Mouse (Mus musculus): ENCODE measurements around the gene Akap8. TPM values are rescaled to one million over a fixed set of nuclear protein-coding genes. Genes with fewer than 3 reads are reported as not detected.

Akap8 gene
- polyA plus RNA-seq, 3 experiments from 2014 or later = 122 to 190 (median 146) TPM

DNA sequence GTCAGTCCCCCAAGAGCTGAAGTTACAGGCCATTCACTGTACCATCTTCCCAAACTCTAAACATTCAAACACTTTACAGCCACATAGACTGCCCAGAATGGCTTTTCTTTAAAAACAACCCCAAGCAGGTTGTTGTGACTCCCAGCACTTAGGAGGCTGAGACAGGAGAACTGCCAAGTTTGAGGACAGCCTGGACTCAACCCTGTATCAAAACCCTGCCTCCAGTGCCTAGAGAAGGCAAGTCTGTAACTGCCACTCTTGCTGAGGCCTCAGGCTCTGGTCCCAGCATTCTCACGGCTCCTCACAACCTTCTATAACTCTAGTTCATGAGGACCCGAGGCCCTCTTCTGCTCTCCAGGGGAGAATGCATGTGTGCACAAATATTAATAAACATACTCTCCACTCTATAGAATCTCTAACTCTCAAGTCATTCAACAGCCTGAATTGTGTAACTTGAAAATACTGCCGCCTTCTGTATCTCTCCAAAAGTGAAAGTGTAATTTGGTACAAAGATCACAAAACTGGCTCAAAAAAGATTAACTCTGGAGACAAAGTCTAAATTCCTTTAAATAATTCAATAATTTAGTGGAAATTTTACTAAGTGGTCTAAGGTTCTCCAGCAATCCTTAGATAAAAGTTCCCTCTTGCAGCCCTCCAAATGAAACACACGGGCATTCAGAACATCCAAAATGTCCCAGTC, 39.3 kb downstream of the Akap8 start:
- ATAC-seq = no peak

DNA sequence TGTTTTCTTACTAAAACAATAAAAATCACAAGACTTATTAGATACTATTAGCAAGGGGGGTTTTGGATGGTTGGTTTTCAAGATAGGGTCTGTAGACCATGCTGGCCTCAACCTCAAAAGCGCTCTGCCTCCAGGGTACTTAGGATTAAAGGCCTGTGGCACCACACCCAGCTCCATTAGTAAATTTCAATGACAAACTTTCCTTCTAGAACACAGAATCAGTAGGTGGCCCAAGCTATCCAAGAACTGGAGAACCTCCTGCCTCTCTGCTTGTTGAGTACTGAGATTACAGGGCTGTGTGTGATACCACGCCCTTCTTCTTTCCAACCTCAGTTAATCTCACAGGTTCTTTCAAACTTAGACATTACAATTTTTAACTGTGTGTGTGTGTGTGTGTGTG, 39.9 kb downstream of the Akap8 start:
- ATAC-seq = no peak

DNA sequence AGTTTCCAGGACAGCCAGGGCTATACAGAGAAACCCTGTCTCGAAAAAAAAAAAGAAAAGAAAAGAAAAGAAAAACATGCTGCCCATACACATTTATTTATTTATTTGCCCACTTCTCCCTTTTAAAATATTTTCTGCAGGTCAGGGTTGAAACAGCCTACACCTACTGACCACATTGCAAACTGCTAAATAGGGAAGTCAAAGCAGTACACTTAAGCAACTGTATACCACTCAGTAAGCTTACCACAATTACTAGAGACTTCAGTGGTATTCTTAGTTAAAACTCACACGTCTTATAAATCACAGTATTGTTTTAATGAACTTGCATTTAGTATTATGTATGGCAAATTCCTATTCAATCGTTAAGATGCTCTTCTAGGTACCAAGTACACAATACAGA, 40.5 kb downstream of the Akap8 start:
- ATAC-seq = no peak

DNA sequence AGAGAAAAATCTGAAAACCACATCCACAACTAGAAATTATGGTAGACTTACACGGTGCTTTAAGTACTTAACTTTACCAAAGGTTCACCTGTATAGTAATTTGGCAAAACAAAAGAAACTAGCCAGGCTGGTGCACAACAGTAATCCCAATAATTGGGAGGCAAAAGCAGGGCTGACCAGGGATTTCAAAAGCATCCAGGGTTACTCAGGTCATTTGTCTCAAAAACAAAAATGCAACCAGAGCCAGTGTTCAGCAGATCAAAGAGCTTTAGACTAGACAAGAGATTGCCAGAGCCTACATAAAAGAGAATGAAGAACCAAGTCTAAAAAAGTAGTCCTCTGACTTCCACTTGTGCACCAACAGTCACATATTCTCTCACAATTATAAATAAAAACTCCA, 43.8 kb downstream of the Akap8 start:
- no peak for ATAC-seq

DNA sequence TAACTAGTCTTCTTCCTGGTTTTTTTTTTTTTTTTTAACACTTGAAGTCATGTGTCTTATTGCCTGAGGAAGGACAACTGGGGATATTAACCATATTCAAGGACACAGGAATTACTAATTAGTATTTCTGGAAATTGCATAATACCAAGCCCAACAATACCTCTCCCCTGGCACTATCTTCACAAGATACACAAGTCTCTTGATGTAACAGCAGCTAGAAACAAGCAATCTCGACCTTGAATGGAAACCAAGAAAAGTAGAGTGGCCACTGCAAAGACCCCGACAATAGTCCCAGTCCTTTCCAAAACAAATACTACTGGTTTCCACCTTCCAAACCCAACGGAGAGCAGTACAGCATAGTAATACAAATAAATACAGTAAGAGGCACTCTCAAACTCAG, 45.5 kb downstream of the Akap8 start:
- no peak for ATAC-seq

DNA sequence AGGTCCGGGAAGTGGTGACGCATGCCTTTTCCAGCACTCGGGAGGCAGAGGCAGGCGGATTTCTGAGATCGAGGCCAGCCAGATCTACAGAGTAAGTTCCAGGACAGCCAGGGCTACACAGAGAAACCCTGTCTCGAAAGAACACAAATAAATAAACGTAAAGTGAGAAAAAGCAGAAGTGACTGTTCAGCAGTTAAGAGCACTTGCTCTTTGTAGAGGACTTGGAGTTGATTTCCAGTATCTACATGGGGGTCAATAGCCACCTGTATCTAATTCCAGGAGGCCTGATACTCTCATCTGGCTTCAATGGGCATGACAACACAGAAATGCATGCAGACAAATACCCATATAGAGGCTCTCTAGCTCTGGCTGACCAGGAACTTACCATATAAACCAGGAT, 51.9 kb downstream of the Akap8 start:
- ATAC-seq = no peak

DNA sequence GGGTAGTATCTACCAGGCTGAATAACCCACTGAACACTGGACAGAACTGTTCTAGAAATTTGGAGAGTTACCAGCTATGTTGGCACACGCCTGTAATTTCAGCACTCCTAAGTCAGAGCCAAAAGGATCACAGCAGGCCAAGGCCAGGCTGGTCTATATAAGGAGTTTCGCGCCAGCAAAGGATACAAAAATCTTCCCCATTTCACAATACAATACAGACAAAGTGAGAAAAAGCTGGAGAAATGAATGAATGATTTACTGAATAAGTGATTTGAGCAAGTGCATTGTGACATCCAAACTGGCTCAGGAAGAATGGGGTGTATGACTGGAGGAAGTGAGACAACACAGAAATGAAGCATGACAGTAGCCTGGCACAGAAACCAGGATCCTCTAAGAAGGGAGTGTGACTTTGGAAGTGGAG, 52.5 kb downstream of the Akap8 start:
- no peak for ATAC-seq

DNA sequence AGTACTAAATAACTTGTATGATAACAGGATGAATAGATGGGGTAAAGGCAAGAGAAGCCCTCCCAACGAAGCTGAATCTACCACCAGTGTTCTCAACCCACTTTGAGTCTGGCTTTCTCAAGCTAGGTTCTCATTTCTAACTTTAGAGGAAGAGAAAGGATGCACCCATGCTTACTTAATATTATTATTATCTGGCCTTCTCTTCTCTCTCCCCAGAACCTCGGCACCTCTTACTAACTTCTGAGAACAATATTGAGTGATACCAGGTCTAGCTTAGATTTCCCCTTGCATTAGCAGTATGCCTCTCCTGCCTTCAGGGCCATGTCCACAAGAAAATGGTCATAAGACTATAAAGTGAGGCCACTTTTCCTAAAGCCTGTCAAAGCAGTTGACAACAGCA, 52.9 kb downstream of the Akap8 start:
- ATAC-seq = no peak

DNA sequence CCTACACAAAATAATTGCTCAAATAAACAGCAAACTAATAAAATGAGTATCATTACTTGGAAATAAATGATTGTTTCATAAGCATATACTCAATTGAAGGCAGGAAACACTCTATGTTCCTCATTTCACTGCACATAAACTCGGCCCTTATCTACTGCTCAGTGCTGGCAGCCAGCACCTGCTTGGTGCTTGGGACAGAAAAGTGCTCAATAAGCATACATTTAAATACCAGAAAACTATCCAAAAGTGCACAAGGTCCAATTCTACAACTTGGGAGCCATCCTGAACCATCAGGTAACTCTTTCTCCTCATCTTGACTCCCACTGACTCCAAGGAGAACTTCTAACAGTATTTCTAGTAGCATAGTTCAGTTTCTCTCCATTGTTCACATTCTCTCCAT, 53.4 kb downstream of the Akap8 start:
- no peak for ATAC-seq

DNA sequence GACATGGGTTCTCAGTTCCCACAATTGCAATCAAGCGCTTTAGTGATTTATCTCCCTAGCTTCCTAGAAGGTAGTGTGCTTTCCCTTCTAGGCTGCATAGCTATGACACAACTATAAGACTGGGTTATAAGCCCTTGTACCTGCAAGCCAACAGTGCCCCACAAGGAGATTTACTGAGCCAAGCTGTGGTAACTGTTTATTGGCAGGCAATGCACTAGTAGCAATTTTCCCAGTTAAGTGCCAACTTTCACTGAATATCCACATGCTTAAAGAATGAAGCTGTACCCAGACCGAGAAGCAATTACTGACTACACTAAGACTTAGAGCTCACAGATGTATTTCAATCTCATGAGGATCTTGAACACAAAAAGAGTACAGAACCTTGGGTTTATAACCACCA, 57.4 kb downstream of the Akap8 start:
- ATAC-seq = no peak

DNA sequence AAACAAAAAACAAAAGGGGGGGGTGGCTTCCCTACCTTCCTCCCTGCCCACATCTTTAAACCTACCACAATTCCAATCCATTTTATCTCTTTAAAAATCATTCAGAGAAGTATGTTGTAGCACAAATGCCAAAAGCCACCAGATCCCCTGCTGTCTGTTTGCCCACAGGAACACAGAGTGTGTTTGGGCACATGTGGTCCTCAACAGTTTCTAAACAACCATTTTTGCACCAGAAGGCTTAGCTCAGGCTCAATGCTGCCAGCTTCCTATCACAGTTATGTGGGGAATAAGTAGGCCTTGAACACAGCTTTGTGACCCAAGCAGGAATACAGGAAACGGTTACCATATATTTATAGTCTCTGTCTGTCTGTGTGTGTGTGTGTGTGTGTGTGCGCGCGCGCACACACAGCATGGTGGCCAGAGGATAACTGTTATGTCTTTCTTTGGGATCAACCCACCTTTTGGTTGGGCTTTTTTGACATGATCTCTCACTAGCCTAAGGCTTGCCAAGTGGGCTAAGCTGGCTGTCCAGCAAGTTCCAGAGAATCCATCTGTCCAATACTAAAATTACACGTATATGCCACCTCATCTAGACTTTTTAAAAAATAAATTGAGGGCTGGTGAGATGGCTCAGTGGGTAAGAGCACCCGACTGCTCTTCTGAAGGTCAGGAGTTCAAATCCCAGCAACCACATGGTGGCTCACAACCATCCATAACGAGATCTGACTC, 58.0 kb downstream of the Akap8 start:
- no peak for ATAC-seq

DNA sequence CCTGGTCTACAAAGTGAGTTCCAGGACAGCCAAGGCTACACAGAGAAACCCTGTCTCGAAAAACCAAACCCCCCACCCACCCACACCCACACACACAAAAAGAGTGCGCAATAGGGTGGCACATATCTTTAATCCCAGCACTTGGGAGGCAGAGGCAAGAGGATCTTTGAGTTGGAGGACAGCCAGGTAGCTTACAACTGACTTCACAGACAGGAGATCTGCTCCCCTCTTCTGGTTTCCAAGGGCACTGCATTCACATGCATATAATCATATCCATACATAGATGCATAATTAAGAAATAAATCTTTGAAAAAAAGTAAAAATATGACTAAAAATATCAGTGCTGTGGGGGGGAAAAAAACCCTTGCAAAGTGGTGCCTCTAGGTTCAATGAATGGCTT, 62.2 kb downstream of the Akap8 start:
- ATAC-seq = no peak

DNA sequence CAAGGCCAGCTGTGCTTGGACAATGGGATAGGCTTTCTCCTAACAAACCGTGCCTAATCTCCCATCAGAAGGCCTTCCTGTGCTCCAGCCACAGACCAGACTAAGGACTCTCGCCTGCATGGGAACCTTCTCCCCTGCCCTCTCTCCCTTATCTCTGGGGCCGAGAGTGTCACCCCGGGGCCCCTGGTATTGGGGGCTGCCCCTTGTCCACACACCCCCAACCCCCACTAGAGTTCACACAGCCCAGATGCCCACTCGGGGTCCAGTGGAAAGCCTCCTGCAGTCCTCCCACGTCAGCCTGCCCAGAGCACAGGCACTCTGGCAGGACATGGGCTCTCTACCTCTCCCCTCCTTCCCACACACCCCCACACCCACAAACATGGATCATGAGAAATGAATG, 63.1 kb downstream of the Akap8 start:
- ATAC-seq = no peak

DNA sequence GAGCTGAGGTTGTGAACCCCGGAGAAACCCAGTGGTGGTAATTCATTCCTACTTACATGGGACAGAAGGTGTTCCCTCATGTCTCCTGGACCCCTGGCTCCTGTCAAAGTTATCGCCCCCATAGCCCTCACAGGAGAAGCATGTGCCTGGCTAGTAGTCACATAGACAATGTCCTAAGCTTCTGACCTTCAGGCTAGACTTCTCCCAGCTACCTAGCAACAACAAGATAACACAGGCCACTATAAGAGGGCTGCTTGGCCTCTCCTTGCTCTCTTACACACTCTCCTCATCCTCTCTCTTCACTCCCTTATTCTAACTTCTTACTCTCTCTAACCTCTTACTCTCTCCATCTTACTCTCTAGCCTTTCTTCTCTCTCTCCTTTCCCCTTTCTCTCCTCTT, 63.6 kb downstream of the Akap8 start:
- ATAC-seq = no peak

DNA sequence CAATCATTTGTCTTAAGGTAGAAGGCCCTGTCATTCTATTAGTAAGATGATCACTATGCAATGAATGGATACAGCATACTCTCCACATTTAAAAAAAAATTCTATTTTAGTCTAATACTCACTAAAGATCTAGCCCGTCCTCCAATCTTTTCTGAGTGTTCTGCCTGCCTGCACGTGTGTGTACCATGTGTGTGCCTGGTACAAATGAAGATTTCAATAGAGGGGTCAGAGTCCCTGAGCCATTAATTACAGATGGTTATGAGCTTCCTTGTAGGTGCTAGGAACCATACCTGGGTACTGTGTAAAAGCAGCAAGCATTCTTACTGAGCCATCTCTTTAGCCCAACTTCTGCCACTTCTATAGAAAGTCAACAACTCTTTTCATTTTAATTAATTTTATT, 64.1 kb downstream of the Akap8 start:
- no peak for ATAC-seq

Other genes with a start within 250 kb of the Akap8 start
- not detected for gene Notch3, start 154.4 kb downstream of the Akap8 start, polyA plus RNA-seq (2017; shearing (Covaris generic))
- gene Ephx3, start 131.7 kb downstream of the Akap8 start, polyA plus RNA-seq (2017; shearing (Covaris generic)) = under 1 TPM in 2 of 3 experiments, not detected in 1; 0.15 to 0.23 TPM
- gene Brd4, start 36.5 kb downstream of the Akap8 start, polyA plus RNA-seq (2017; shearing (Covaris generic)) = 10 to 100 TPM; 58.7 to 77.4 (median 72.6) TPM
- 10 to 100 TPM; 31.9 to 78.6 (median 57.6) TPM for gene Akap8l, start 29.4 kb upstream of the Akap8 start, polyA plus RNA-seq (2017; shearing (Covaris generic))
- 10 to 100 TPM in 2 of 3 experiments, 1 to 10 TPM in 1; 9.5 to 14.6 (median 11.6) TPM for gene Wiz, start 68.2 kb upstream of the Akap8 start, polyA plus RNA-seq (2017; shearing (Covaris generic))
- 100 to 1,000 TPM; 109 to 139 (median 109) TPM for gene Rasal3, start 82.3 kb upstream of the Akap8 start, polyA plus RNA-seq (2017; shearing (Covaris generic))
- gene Pglyrp2, start 102.9 kb upstream of the Akap8 start, polyA plus RNA-seq (2017; shearing (Covaris generic)) = 10 to 100 TPM; 75.1 to 87.9 (median 83.8) TPM
- gene Cyp4f39, start 131.5 kb upstream of the Akap8 start, polyA plus RNA-seq (2017; shearing (Covaris generic)) = under 1 TPM in 2 of 3 experiments, not detected in 1; 0.31 to 0.58 TPM
- 10 to 100 TPM; 10.3 to 11.9 (median 10.8) TPM for gene Cyp4f17, start 184.8 kb upstream of the Akap8 start, polyA plus RNA-seq (2017; shearing (Covaris generic))
- gene Cyp4f16, start 215.3 kb upstream of the Akap8 start, polyA plus RNA-seq (2017; shearing (Covaris generic)) = 10 to 100 TPM; 10.0 to 18.3 (median 17.0) TPM

All from inflammation-experienced regulatory T-cells, adult 6 months (primary cell).